Mouse (Mus musculus) liver, adult 2 months (tissue): Measurements from ENCODE around the gene Igf2r. TPM values are rescaled to one million over a fixed set of nuclear protein-coding genes. Genes with fewer than 3 reads are reported as not detected.

ENCODE experiments used
- DNase-seq: peaks from one replicate; pipeline ENCODE4 v3.0.0-alpha.2; 2011; ENCODE audit warnings: low read depth, low spot score; ENCODE audit errors: extremely low read depth
- H3K27ac ChIP-seq: fragments of 200-500 bp; replicated peaks from 2 replicates; pipeline ENCODE4 v1.5.1; 2012; ENCODE audit warnings: low read depth, mild to moderate bottlenecking, control low read depth, inconsistent platforms, low read length; ENCODE audit not compliant: insufficient read depth
- H3K27me3 ChIP-seq: fragments of 200-500 bp; 2 replicates; pipeline ENCODE4 v1.6.1; 2012; ENCODE audit warnings: mild to moderate bottlenecking, moderate library complexity, low read length, inconsistent platforms; ENCODE audit not compliant: control insufficient read depth, insufficient read depth
- H3K36me3 ChIP-seq: fragments of 200-500 bp; 2 replicates; pipeline ENCODE4 v1.6.1; 2012; ENCODE audit warnings: low read length, inconsistent platforms; ENCODE audit not compliant: control insufficient read depth, insufficient read depth
- H3K4me1 ChIP-seq: fragments of 200-500 bp; 2 replicates; pipeline ENCODE4 v1.6.1; 2011; ENCODE audit warnings: low read length; ENCODE audit not compliant: control insufficient read depth, insufficient read depth
- H3K4me3 ChIP-seq: fragments of 200-500 bp; 2 replicates; pipeline ENCODE4 v1.5.1; 2011; ENCODE audit warnings: low read depth, mild to moderate bottlenecking, control low read depth, low read length, moderate library complexity; ENCODE audit not compliant: insufficient read depth
- H3K79me2 ChIP-seq: fragments of 200-500 bp; 2 replicates; pipeline ENCODE4 v1.6.1; 2012; ENCODE audit warnings: inconsistent platforms, mild to moderate bottlenecking, low read length, moderate library complexity; ENCODE audit not compliant: control insufficient read depth, insufficient read depth
- H3K9ac ChIP-seq: fragments of 200-500 bp; 2 replicates; pipeline ENCODE4 v1.6.1; 2012; ENCODE audit warnings: low read depth, mild to moderate bottlenecking, control low read depth, inconsistent platforms, low read length
- CTCF ChIP-seq: fragments of 200-500 bp; IDR thresholded peaks from 2 replicates; pipeline ENCODE4 v1.5.1; 2011; ENCODE audit warnings: low read depth, low read length, control low read depth
- POLR2A ChIP-seq: fragments of 200-500 bp; IDR thresholded peaks from 2 replicates; pipeline ENCODE4 v1.6.1; 2011; ENCODE audit warnings: low read length, control low read depth; ENCODE audit not compliant: insufficient read depth; ENCODE audit errors: extremely low read depth
- WGBS: fragments of 180-500 bp; shearing (Covaris S2); methylation state at CpG from one replicate; pipeline ENCODE4 v1.1.7; 2018; 5-methylcytosine and 5-hydroxymethylcytosine counted together
- polyA plus RNA-seq: library from polyadenylated mRNA; depleted of rRNA; stranded (reverse); fragments of >200 nt; gene quantifications from 2 replicates; pipeline ENCODE4 v1.2.3, GENCODE M21; 2012; rRNA removed
- total RNA-seq: library from RNA; depleted of rRNA; stranded (reverse); fragments of >200 nt; gene quantifications from 2 replicates; pipeline ENCODE4 v1.2.3, GENCODE M21; 2014; rRNA removed

Gene Igf2r
- total and polyA plus RNA-seq, 2 experiments: 8.0 to 22.3 TPM

- Histone ChIP-seq H3K4me1 (no peaks in the 10 kb centered on the region), H3K27ac (no peak overlapping the region), H3K79me2 (no peaks in the 10 kb centered on the region), H3K27me3 (no peaks in the 10 kb centered on the region), H3K36me3 (peaks cover 70% of the 10 kb centered on the region), H3K9ac (no peak overlapping the region), H3K4me3 (no peak overlapping the region)
- TF ChIP-seq POLR2A (no peak), CTCF (no peak)
- WGBS: 96% methylated on average over 11 of the region's 11 CpGs
- DNase-seq: no peak
Observed at GRCm38 (mm10) chr17:12652604-12653003, 116.9 kb downstream of the Igf2r start.

GRCm38 (mm10) chr17:12645461-12645860 lies 124.0 kb downstream of the Igf2r start:
- TF ChIP-seq POLR2A (no peak), CTCF (no peak)
- Histone ChIP-seq H3K36me3 (peaks cover 30% of the 10 kb centered on the region), H3K79me2 (no peaks in the 10 kb centered on the region), H3K4me3 (no peak overlapping the region), H3K4me1 (no peaks in the 10 kb centered on the region), H3K27ac (no peak overlapping the region), H3K27me3 (no peaks in the 10 kb centered on the region), H3K9ac (no peak overlapping the region)
- 93% methylated on average over 5 of the region's 5 CpGs for WGBS
- DNase-seq: no peak

- Histone ChIP-seq H3K27me3 (0 out of 2 replicates have a peak, but pooled peaks cover 2% of the 10 kb centered on the region), H3K36me3 (0 out of 2 replicates have a peak, but pooled peaks cover 1% of the 10 kb centered on the region), H3K4me1 (no peaks in the 10 kb centered on the region), H3K79me2 (no peaks in the 10 kb centered on the region), H3K27ac (no peak overlapping the region), H3K4me3 (no peak overlapping the region), H3K9ac (no peak overlapping the region)
- TF ChIP-seq CTCF (no peak), POLR2A (no peak)
- no peak for DNase-seq
- WGBS: 78% methylated on average over 4 of the region's 4 CpGs
Observed at GRCm38 (mm10) chr17:12641087-12641486, 128.4 kb downstream of the Igf2r start.

GRCm38 (mm10) chr17:12639585-12639984 lies 129.9 kb downstream of the Igf2r start:
- peak; percentile 42 for TF ChIP-seq CTCF
- TF ChIP-seq POLR2A: no peak
- DNase-seq: no peak
- Histone ChIP-seq H3K27me3 (0 out of 2 replicates have a peak, but pooled peaks cover 2% of the 10 kb centered on the region), H3K27ac (no peak overlapping the region), H3K4me3 (no peak overlapping the region), H3K79me2 (no peaks in the 10 kb centered on the region), H3K9ac (no peak overlapping the region), H3K4me1 (no peaks in the 10 kb centered on the region), H3K36me3 (no peaks in the 10 kb centered on the region)
- 95% methylated on average over 3 of the region's 3 CpGs for WGBS

- H3K27ac ChIP-seq: no peak overlapping the region
- 0 out of 2 replicates have a peak, but pooled peaks cover 2% of the 10 kb centered on the region for H3K27me3 ChIP-seq
- H3K79me2 ChIP-seq: no peaks in the 10 kb centered on the region
- no peaks in the 10 kb centered on the region for H3K36me3 ChIP-seq
- TF ChIP-seq POLR2A: no peak
- TF ChIP-seq CTCF: no peak
- H3K4me3 ChIP-seq: no peak overlapping the region
- no peaks in the 10 kb centered on the region for H3K4me1 ChIP-seq
- no peak overlapping the region for H3K9ac ChIP-seq
- WGBS: 56% methylated on average over 4 of the region's 4 CpGs
- no peak for DNase-seq
Observed at GRCm38 (mm10) chr17:12634814-12635213, 134.7 kb downstream of the Igf2r start.

Other genes starting within 250 kb of the Igf2r start
- gene Slc22a2, start 185.5 kb downstream of the Igf2r start, total RNA-seq: not detected in 2 replicates
- gene Slc22a2, start 185.5 kb downstream of the Igf2r start, polyA plus RNA-seq: not detected in 2 replicates
- gene Slc22a1, start 93.8 kb downstream of the Igf2r start, total RNA-seq: 311 and 487 TPM in 2 replicates
- gene Slc22a1, start 93.8 kb downstream of the Igf2r start, polyA plus RNA-seq: 527 and 571 TPM in 2 replicates
- gene Mas1, start 98.5 kb upstream of the Igf2r start, total RNA-seq: 0.18 TPM in 1 of 2 replicates, not detected in the other
- 0.35 and 0.55 TPM in 2 replicates for gene Mas1, start 98.5 kb upstream of the Igf2r start, polyA plus RNA-seq
- 0.09 TPM in 1 of 2 replicates, not detected in the other for gene Mrgprh, start 106.4 kb upstream of the Igf2r start, total RNA-seq
- gene Mrgprh, start 106.4 kb upstream of the Igf2r start, polyA plus RNA-seq: 0.05 TPM in 1 of 2 replicates, not detected in the other
- 0.27 and 1.3 TPM in 2 replicates for gene Pnldc1, start 140.6 kb upstream of the Igf2r start, total RNA-seq
- 1.1 and 1.5 TPM in 2 replicates for gene Pnldc1, start 140.6 kb upstream of the Igf2r start, polyA plus RNA-seq
- 134 and 136 TPM in 2 replicates for gene Tcp1, start 146.0 kb upstream of the Igf2r start, total RNA-seq
- gene Tcp1, start 146.0 kb upstream of the Igf2r start, polyA plus RNA-seq: 39.9 and 50.2 TPM in 2 replicates
- gene Mrpl18, start 146.7 kb upstream of the Igf2r start, total RNA-seq: 43.6 and 54.6 TPM in 2 replicates
- 27.9 and 41.2 TPM in 2 replicates for gene Mrpl18, start 146.7 kb upstream of the Igf2r start, polyA plus RNA-seq
- gene Acat3, start 170.9 kb upstream of the Igf2r start, total RNA-seq: 255 and 271 TPM in 2 replicates
- 178 and 179 TPM in 2 replicates for gene Acat3, start 170.9 kb upstream of the Igf2r start, polyA plus RNA-seq
- gene Acat2, start 191.1 kb upstream of the Igf2r start, total RNA-seq: 75.1 and 75.7 TPM in 2 replicates
- gene Acat2, start 191.1 kb upstream of the Igf2r start, polyA plus RNA-seq: 44.6 and 45.9 TPM in 2 replicates
- 32.0 and 32.6 TPM in 2 replicates for gene Wtap, start 224.5 kb upstream of the Igf2r start, total RNA-seq
- gene Wtap, start 224.5 kb upstream of the Igf2r start, polyA plus RNA-seq: 7.8 and 7.9 TPM in 2 replicates
- 169 and 338 TPM in 2 replicates for gene Sod2, start 237.2 kb upstream of the Igf2r start, total RNA-seq
- 593 and 597 TPM in 2 replicates for gene Sod2, start 237.2 kb upstream of the Igf2r start, polyA plus RNA-seq